Mouse (Mus musculus) thymus, adult 2 months (tissue): ENCODE measurements around the gene Spsb1.

Experiments used
- CTCF ChIP-seq: fragments of 200-500 bp; IDR thresholded peaks from 2 replicates; pipeline ENCODE4 v1.5.1; 2012; ENCODE audit warnings: mild to moderate bottlenecking, control low read depth, low read length, moderate library complexity, borderline replicate concordance; ENCODE audit not compliant: control insufficient read depth, poor library complexity, insufficient read depth; ENCODE audit errors: extremely low read depth
- POLR2A ChIP-seq: fragments of 200-500 bp; IDR thresholded peaks from 2 replicates; pipeline ENCODE4 v1.6.1; 2012; ENCODE audit warnings: mild to moderate bottlenecking, low read length, control low read depth, moderate library complexity; ENCODE audit not compliant: control insufficient read depth, poor library complexity, insufficient read depth; ENCODE audit errors: extremely low read depth

- TF ChIP-seq CTCF, result 0 out of 2 replicates have a peak, but pooled peaks have one; percentile 11
- TF ChIP-seq POLR2A, result peak; percentile 67; the same call in 1 of the 2 replicates
Measured at GRCm38 (mm10) chr4:149854301-149854708, 100.5 kb downstream of the Spsb1 start.
